Mouse (Mus musculus) ES-Bruce4 (cell line): ENCODE measurements around the gene Tdo2. TPM values are rescaled to one million over a fixed set of nuclear protein-coding genes. Genes with fewer than 3 reads are reported as not detected.

Source experiments
- H3K27ac ChIP-seq: 2 replicates; pipeline ENCODE4 v1.5.1; 2012; ENCODE audit warnings: low read length, inconsistent platforms; ENCODE audit not compliant: insufficient read depth
- H3K27me3 ChIP-seq: 2 replicates; pipeline ENCODE4 v1.6.1; 2012; ENCODE audit warnings: mild to moderate bottlenecking, low read length, inconsistent platforms; ENCODE audit not compliant: control insufficient read depth, poor library complexity, insufficient read depth, severe bottlenecking
- H3K36me3 ChIP-seq: 2 replicates; pipeline ENCODE4 v1.6.1; 2012; ENCODE audit warnings: inconsistent platforms, mild to moderate bottlenecking, low read length, moderate library complexity; ENCODE audit not compliant: control insufficient read depth, poor library complexity, insufficient read depth, severe bottlenecking
- H3K4me1 ChIP-seq: one replicate; pipeline ENCODE4 v1.8.1; 2011; ENCODE audit warnings: low read length; ENCODE audit not compliant: control insufficient read depth, insufficient read depth
- H3K4me3 ChIP-seq: 2 replicates; pipeline ENCODE4 v1.5.1; 2011; ENCODE audit warnings: low read depth, mild to moderate bottlenecking, low read length
- H3K9ac ChIP-seq: 2 replicates; pipeline ENCODE4 v1.6.1; 2012; ENCODE audit warnings: low read depth, mild to moderate bottlenecking, inconsistent platforms; ENCODE audit not compliant: poor library complexity, severe bottlenecking
- H3K9me3 ChIP-seq: replicated peaks from 2 replicates; pipeline ENCODE4 v1.6.1; 2012; ENCODE audit warnings: mild to moderate bottlenecking, low read length, inconsistent platforms; ENCODE audit not compliant: control insufficient read depth, poor library complexity, insufficient read depth, severe bottlenecking
- CTCF ChIP-seq: IDR thresholded peaks from one replicate; pipeline ENCODE4 v1.8.1; 2011; ENCODE audit warnings: low read depth, low read length
- EP300 ChIP-seq: IDR thresholded peaks from 2 replicates; pipeline ENCODE4 v1.6.1; 2011; ENCODE audit warnings: low read depth, low read length; ENCODE audit not compliant: insufficient read depth
- POLR2A ChIP-seq: IDR thresholded peaks from one replicate; pipeline ENCODE4 v1.8.1; 2011; ENCODE audit warnings: low read length; ENCODE audit not compliant: insufficient read depth
- polyA plus RNA-seq: library from polyadenylated mRNA; stranded (reverse); fragments of >200 nt; gene quantifications from 2 replicates; pipeline ENCODE4 v1.2.4, GENCODE M21; 2011; ENCODE audit warnings: low read depth; ENCODE audit not compliant: missing spikeins, insufficient read depth, insufficient read length

Gene Tdo2
- polyA plus RNA-seq: not detected in 2 replicates

DNA sequence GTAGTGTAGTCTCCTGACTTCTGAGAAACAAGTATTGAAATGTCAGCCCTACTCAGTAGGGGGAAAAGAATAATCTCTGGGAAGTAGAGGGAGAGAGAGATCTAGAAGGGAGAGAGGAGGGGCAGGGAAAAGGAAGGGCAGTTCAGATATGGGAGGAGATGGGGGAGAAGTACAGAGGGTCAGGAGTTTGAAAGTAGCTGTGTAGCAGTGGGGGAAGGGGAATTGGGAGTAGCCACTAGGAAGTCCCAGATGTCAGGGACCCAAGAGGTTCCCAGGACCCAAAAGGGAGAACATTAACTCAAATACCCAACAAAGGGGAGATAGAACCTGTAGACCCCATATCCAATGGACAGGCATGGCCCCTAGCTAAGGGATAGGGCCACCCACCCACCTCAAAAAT is at the start of gene Tdo2:
TSS of gene Tdo2 (minus strand) at position 101 of the 400 bp plus-strand sequence.
- H3K9ac ChIP-seq: no peak within 1 kb of the TSS
- TF ChIP-seq CTCF (no peak), EP300 (no peak), POLR2A (no peak)
- no peaks in the 10 kb centered on the region for H3K27me3 ChIP-seq
- no peaks in the 10 kb centered on the region for H3K9me3 ChIP-seq
- no peaks in the 10 kb centered on the region for H3K36me3 ChIP-seq
- H3K27ac ChIP-seq: no peak within 1 kb of the TSS
- H3K4me3 ChIP-seq: no peak within 1 kb of the TSS
- no peaks in the 10 kb centered on the region for H3K4me1 ChIP-seq

DNA sequence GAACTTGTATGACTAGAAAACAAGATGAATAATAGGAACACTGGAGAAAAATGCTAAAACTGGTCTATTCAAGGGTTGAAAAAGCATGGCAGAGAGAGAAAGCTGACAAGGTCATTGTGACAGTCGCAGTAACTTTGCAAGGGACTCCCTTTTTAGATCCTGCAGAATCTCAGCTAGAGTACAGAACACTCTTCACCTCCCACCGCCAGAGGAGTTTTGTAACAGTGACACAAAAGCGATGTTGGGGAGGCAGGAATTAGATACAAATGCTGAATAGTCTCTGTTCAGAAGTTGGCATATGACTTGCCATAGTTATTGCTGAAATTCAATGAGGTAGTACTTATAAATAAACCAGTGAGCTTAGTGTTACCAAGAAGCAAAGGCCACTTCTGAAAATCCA is 47.1 kb upstream of the Tdo2 start:
- no peaks in the 10 kb centered on the region for H3K27me3 ChIP-seq
- no peak overlapping the region for H3K9ac ChIP-seq
- no peak overlapping the region for H3K27ac ChIP-seq
- no peaks in the 10 kb centered on the region for H3K4me1 ChIP-seq
- no peaks in the 10 kb centered on the region for H3K9me3 ChIP-seq
- no peaks in the 10 kb centered on the region for H3K36me3 ChIP-seq
- no peak overlapping the region for H3K4me3 ChIP-seq
- no peak for TF ChIP-seq POLR2A
- no peak for TF ChIP-seq EP300
- TF ChIP-seq CTCF: no peak

DNA sequence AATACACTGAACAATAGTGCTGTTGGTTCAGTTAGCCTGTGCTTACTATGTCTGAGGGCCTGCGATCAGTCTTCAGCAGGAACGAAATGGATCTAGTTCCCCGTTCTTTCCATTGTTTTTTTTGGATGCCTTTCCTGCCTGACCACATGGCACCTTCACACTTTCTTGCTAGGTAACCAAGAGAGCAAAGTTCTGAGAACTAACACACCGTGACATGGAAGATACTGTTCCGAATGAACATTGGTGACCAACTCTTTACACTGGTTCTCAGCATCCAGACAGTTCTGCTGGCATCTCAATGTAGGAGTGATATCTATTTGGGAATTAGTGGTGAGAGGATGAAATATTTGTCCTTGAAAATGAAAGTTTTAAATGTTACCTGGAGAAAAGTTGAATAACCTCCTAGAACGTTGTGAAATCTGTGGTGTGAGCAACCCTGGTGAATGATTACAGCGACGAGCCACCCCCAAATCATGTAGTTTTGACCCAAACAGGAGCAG is 46.5 kb upstream of the Tdo2 start:
- TF ChIP-seq EP300 (no peak), CTCF (no peak), POLR2A (no peak)
- Histone ChIP-seq H3K9ac (no peak overlapping the region), H3K36me3 (no peaks in the 10 kb centered on the region), H3K4me3 (no peak overlapping the region), H3K27ac (no peak overlapping the region), H3K4me1 (no peaks in the 10 kb centered on the region), H3K9me3 (no peaks in the 10 kb centered on the region), H3K27me3 (no peaks in the 10 kb centered on the region)

DNA sequence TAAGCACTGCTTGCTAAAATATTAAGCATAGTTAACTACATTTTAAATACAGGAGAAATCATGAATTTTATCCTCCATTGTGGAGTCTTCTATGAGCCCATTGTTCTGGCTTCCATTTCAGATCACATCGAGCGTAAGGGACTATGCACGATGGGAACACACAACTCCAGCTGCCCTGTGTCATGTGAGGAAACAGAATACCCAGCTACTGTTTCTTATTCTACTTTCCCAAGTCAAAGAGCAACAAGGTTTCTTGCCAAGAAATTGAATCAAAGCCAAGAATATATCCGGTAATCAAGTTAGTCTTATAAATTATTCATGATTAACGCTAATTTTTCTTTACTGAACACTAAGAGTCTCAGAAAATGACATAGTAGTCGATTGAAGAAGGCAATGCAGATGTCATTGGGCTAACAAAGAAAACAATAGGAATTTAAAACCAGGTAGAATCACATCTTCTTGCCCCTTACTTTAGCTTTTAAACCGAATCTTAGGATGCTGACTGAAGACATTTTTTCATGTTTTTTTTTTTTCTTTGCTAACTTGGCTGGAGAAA is 38.2 kb upstream of the Tdo2 start:
- Histone ChIP-seq H3K9me3 (no peaks in the 10 kb centered on the region), H3K27me3 (no peaks in the 10 kb centered on the region; the same call in 1 of the 2 replicates), H3K27ac (no peak overlapping the region), H3K4me3 (no peak overlapping the region), H3K4me1 (no peaks in the 10 kb centered on the region), H3K9ac (no peak overlapping the region), H3K36me3 (no peaks in the 10 kb centered on the region)
- no peak for TF ChIP-seq EP300
- no peak for TF ChIP-seq POLR2A
- TF ChIP-seq CTCF: no peak

DNA sequence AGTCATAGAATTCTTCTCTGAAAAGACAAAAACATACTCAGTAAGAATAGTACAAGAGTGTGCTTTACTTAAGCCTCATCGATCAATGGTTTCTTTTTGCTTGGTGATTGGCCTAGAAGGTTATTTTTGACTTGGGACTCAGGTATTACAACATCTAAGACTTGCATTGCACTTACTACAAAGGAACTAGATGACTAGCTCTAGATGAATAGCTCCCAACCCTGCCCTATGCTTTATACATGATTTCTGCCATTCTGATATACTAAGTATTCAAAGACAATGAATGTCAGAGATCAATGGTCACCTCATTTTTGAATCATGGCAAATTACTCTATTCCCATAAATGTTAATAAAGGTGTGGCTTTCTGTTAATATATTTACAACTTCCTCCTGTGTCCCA is 31.0 kb upstream of the Tdo2 start:
- Histone ChIP-seq H3K9me3 (no peaks in the 10 kb centered on the region), H3K4me3 (no peak overlapping the region), H3K9ac (no peak overlapping the region), H3K4me1 (no peaks in the 10 kb centered on the region), H3K27me3 (no peaks in the 10 kb centered on the region), H3K27ac (no peak overlapping the region), H3K36me3 (no peaks in the 10 kb centered on the region)
- TF ChIP-seq POLR2A (no peak), EP300 (no peak)

DNA sequence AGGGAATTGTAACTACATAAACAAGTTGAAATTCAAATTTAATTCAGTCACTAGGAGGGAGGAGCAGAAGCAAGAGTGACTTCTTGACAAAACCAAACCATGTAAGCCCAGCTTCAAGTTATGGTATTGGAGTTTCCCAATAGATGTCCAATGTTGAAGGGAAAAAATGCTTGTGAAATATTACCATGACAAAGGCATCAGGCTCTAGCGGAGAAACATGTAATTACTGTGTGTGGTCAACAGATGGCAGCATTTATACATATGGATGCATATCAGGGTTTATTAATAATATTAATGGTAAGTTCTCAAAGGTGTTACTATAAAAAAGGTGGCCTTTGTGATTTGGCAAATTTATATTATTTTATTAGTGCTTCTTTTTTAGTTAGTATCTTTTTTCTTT is 20.0 kb upstream of the Tdo2 start:
- Histone ChIP-seq H3K9ac (no peak overlapping the region), H3K4me1 (no peaks in the 10 kb centered on the region), H3K27ac (no peak overlapping the region), H3K4me3 (no peak overlapping the region), H3K36me3 (no peaks in the 10 kb centered on the region), H3K27me3 (no peaks in the 10 kb centered on the region), H3K9me3 (no peaks in the 10 kb centered on the region)
- TF ChIP-seq CTCF: no peak
- no peak for TF ChIP-seq POLR2A
- no peak for TF ChIP-seq EP300
